Mouse (Mus musculus): ENCODE results near the gene Ttc38.

Gene Ttc38

GRCm38 (mm10) chr15:85897113-85897512, 65.0 kb downstream of the Ttc38 start:
- no peak for DNase-seq

- no peak for DNase-seq
Measured at GRCm38 (mm10) chr15:85899396-85899795, 67.3 kb downstream of the Ttc38 start.

GRCm38 (mm10) chr15:85900318-85900717, 68.2 kb downstream of the Ttc38 start:
- DNase-seq = no peak

- DNase-seq = no peak
Measured at GRCm38 (mm10) chr15:85900801-85901200, 68.7 kb downstream of the Ttc38 start.

GRCm38 (mm10) chr15:85902505-85902904, 70.4 kb downstream of the Ttc38 start:
- DNase-seq = no peak

GRCm38 (mm10) chr15:85903826-85904225, 71.7 kb downstream of the Ttc38 start:
- DNase-seq = peak; percentile 28

Measured in liver (tissue).